In the genomic region with DNA sequence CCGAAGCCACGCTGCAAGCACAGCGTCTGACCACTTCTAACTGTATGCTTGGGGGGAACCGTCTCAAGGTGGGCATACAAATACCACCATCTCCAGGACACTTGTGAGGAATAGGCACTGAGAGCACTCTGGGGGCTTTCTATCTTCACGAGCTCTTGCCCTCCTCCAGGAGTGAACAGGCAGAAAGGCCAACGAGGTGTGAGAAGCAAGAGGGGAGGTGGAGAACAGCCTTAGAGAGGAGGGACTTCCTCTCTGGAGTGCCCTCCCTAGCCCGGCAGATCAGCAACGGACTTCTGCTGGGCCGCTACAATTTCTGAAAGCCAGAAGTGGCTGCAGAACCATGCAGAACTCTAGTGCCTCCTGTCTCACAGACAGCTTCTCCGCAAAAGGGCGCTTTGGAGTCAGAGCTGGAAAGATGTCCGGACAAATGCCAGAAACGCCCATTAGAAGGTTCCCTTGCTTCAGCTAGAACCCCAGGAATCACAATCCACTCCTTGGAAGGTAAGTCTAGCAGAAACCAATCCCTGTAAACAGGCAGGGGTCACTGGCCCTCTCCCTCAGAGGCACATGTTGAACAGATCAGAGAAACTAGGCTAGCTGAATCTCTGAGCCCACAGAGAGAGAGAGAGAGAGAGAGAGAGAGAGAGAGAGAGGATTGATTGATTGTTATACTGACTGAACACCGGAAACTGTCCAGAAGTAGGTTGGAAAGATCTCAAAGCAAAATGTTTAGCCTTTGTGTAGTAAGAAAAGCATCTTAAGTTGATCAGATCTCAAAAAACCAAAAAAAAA, we compare ENCODE assay signal across 8 mouse cellular contexts. TPM values are rescaled to one million over a fixed set of nuclear protein-coding genes. Genes with fewer than 3 reads are reported as not detected.
A peak's percentile ranks its signal among the peaks of the same experiment; 100 is the strongest.
DNase-seq lines count a peak whose midpoint lies in the region; ATAC-seq lines count a peak whose summit lies in the region.

No protein-coding gene starts in this region.

- H3K4me3 ChIP-seq in kidney, embryonic 15.5 days (replicated peaks): peak overlapping the region; percentile 67
- 0 out of 2 replicates have a peak overlapping the region, but pooled peaks have one; percentile 79 for H3K4me3 ChIP-seq in hindbrain, embryonic 13.5 days
- H3K4me3 ChIP-seq in megakaryocyte, embryonic 14.5 days (replicated peaks): peak overlapping the region; percentile 99

- H3K9ac ChIP-seq in kidney, embryonic 15.5 days: 0 out of 2 replicates have a peak overlapping the region, but pooled peaks have one; percentile 9
- H3K9ac ChIP-seq in hindbrain, embryonic 13.5 days: peak overlapping the region; percentile 31; the same call in 1 of the 2 replicates

- no peak for ATAC-seq in kidney, embryonic 15.5 days (replicated peaks; ENCODE audit: low FRiP score)
- no peak for ATAC-seq in hindbrain, embryonic 13.5 days (ENCODE audit: low FRiP score)

- 72% methylated on average over 14 of the region's 14 CpGs for WGBS in kidney, embryonic 15.5 days
- WGBS in hindbrain, embryonic 13.5 days: 86% methylated on average over 14 of the region's 14 CpGs

- no peaks in the 10 kb centered on the region for H3K9me3 ChIP-seq in kidney, embryonic 15.5 days (replicated peaks)
- H3K9me3 ChIP-seq in hindbrain, embryonic 13.5 days: no peaks in the 10 kb centered on the region
- no peaks in the 10 kb centered on the region for H3K9me3 ChIP-seq in megakaryocyte, embryonic 14.5 days

- peak overlapping the region; percentile 65 for H3K4me2 ChIP-seq in kidney, embryonic 15.5 days
- peak overlapping the region; percentile 77 for H3K4me2 ChIP-seq in hindbrain, embryonic 13.5 days

- no peak for DNase-seq in kidney, postnatal 25 days
- peak; percentile 46 for DNase-seq in MEL-GATA-1-ER (ENCODE audit: extremely low read depth, low read depth)
- no peak for DNase-seq in adrenal gland, adult 18-20 months (ENCODE audit: low spot score in 2 of 2)
- no peak for DNase-seq in adrenal gland, postnatal 10 days
- no peak for DNase-seq in gastrocnemius, adult 18-20 months (ENCODE audit: low spot score)

- no peaks in the 10 kb centered on the region for H3K27me3 ChIP-seq in kidney, embryonic 15.5 days
- H3K27me3 ChIP-seq in hindbrain, embryonic 13.5 days: no peaks in the 10 kb centered on the region; the same call in 1 of the 2 replicates
- H3K27me3 ChIP-seq in megakaryocyte, embryonic 14.5 days (replicated peaks): no peaks in the 10 kb centered on the region

- H3K36me3 ChIP-seq in kidney, embryonic 15.5 days: peaks cover 7% of the 10 kb centered on the region; the same call in 1 of the 2 replicates
- H3K36me3 ChIP-seq in hindbrain, embryonic 13.5 days: peaks cover 21% of the 10 kb centered on the region
- peaks cover 40% of the 10 kb centered on the region for H3K36me3 ChIP-seq in megakaryocyte, embryonic 14.5 days (replicated peaks; ENCODE audit: low read length)

- no peak overlapping the region for H3K27ac ChIP-seq in kidney, embryonic 15.5 days
- no peak overlapping the region for H3K27ac ChIP-seq in hindbrain, embryonic 13.5 days

- peaks cover 26% of the 10 kb centered on the region for H3K4me1 ChIP-seq in kidney, embryonic 15.5 days
- peaks cover 26% of the 10 kb centered on the region for H3K4me1 ChIP-seq in hindbrain, embryonic 13.5 days (replicated peaks)
- peaks cover 73% of the 10 kb centered on the region for H3K4me1 ChIP-seq in megakaryocyte, embryonic 14.5 days

RNA-seq across cellular contexts. Expression of a gene that starts 1.9 kb away (rescaled TPM):
- 29.5 and 32.3 TPM in 2 replicates for polyA plus RNA-seq in kidney, embryonic 15.5 days (2015; fragmentation: Nextera tagmentation; extraction: Ambion mirVana)
- polyA plus RNA-seq in hindbrain, embryonic 13.5 days (2015; fragmentation: Nextera tagmentation; extraction: Ambion mirVana): 28.2 and 29.0 TPM in 2 replicates
- 502 and 744 TPM in 2 replicates for polyA plus RNA-seq in megakaryocyte, embryonic 14.5 days (2012; ENCODE audit: insufficient read depth, low replicate concordance)
- 100 to 1,000 TPM; 189 TPM for total RNA-seq in adrenal gland, adult 18-20 months (2021)
- 100 to 1,000 TPM; 182 to 183 TPM for total RNA-seq in adrenal gland, postnatal 10 days (2021)
- total RNA-seq in gastrocnemius, adult 18-20 months (2021): 10 to 100 TPM; 40.3 to 42.7 TPM

RNA-seq across cellular contexts. Expression of a gene that starts 22.5 kb away (rescaled TPM):
- polyA plus RNA-seq in kidney, embryonic 15.5 days (2015; fragmentation: Nextera tagmentation; extraction: Ambion mirVana): 0.27 TPM in 1 of 2 replicates, not detected in the other
- polyA plus RNA-seq in hindbrain, embryonic 13.5 days (2015; fragmentation: Nextera tagmentation; extraction: Ambion mirVana): 0.43 TPM in 1 of 2 replicates, not detected in the other
- polyA plus RNA-seq in megakaryocyte, embryonic 14.5 days (2012; ENCODE audit: insufficient read depth, low replicate concordance): 0.54 TPM in 1 of 2 replicates, not detected in the other
- total RNA-seq in adrenal gland, adult 18-20 months (2021): not detected
- under 1 TPM in 1 of 2 experiments, not detected in 1; 0.64 TPM for total RNA-seq in adrenal gland, postnatal 10 days (2021)
- total RNA-seq in gastrocnemius, adult 18-20 months (2021): not detected

RNA-seq across cellular contexts. Expression of a gene that starts 23.6 kb away (rescaled TPM):
- 0.10 TPM in 1 of 2 replicates, not detected in the other for polyA plus RNA-seq in kidney, embryonic 15.5 days (2015; fragmentation: Nextera tagmentation; extraction: Ambion mirVana)
- polyA plus RNA-seq in hindbrain, embryonic 13.5 days (2015; fragmentation: Nextera tagmentation; extraction: Ambion mirVana): 7.4 and 7.5 TPM in 2 replicates
- polyA plus RNA-seq in megakaryocyte, embryonic 14.5 days (2012; ENCODE audit: insufficient read depth, low replicate concordance): 0.43 TPM in 1 of 2 replicates, not detected in the other
- under 1 TPM; 0.10 to 0.16 TPM for total RNA-seq in adrenal gland, adult 18-20 months (2021)
- under 1 TPM; 0.12 to 0.15 TPM for total RNA-seq in adrenal gland, postnatal 10 days (2021)
- not detected for total RNA-seq in gastrocnemius, adult 18-20 months (2021)

RNA-seq across cellular contexts. Expression of a gene that starts 23.9 kb away (rescaled TPM):
- 60.9 and 68.1 TPM in 2 replicates for polyA plus RNA-seq in kidney, embryonic 15.5 days (2015; fragmentation: Nextera tagmentation; extraction: Ambion mirVana)
- polyA plus RNA-seq in hindbrain, embryonic 13.5 days (2015; fragmentation: Nextera tagmentation; extraction: Ambion mirVana): 47.4 and 48.0 TPM in 2 replicates
- 30.5 and 34.7 TPM in 2 replicates for polyA plus RNA-seq in megakaryocyte, embryonic 14.5 days (2012; ENCODE audit: insufficient read depth, low replicate concordance)
- 10 to 100 TPM; 32.0 to 43.8 TPM for total RNA-seq in adrenal gland, adult 18-20 months (2021)
- 10 to 100 TPM; 33.1 to 42.4 TPM for total RNA-seq in adrenal gland, postnatal 10 days (2021)
- total RNA-seq in gastrocnemius, adult 18-20 months (2021): 10 to 100 TPM; 10.1 to 11.1 TPM

RNA-seq across cellular contexts. Expression of a gene that starts 26.6 kb away (rescaled TPM):
- polyA plus RNA-seq in kidney, embryonic 15.5 days (2015; fragmentation: Nextera tagmentation; extraction: Ambion mirVana): not detected in 2 replicates
- polyA plus RNA-seq in hindbrain, embryonic 13.5 days (2015; fragmentation: Nextera tagmentation; extraction: Ambion mirVana): 0.42 TPM in 1 of 2 replicates, not detected in the other
- polyA plus RNA-seq in megakaryocyte, embryonic 14.5 days (2012; ENCODE audit: insufficient read depth, low replicate concordance): not detected in 2 replicates
- total RNA-seq in adrenal gland, adult 18-20 months (2021): not detected
- not detected for total RNA-seq in adrenal gland, postnatal 10 days (2021)
- total RNA-seq in gastrocnemius, adult 18-20 months (2021): not detected

Comparison
In these comparisons a context has a peak if more than half of its experiments do, and no peak if none do; other contexts are left out.
1. RNA of a gene that starts 1.9 kb away (total RNA-seq): 189 TPM in adrenal gland, adult 18-20 months and 182 to 183 TPM in adrenal gland, postnatal 10 days; 40.3 to 42.7 TPM in gastrocnemius, adult 18-20 months; every median in the first group is over 4 times any median in the second.
2. Peak in every context shown above with its lines, with median percentiles within 50 percentile points of each other: H3K4me3 ChIP-seq.